Mouse (Mus musculus) midbrain, embryonic 13.5 days (tissue): ENCODE results near the gene Arsb. TPM values are rescaled to one million over a fixed set of nuclear protein-coding genes. Genes with fewer than 3 reads are reported as not detected.

Experiments used
- ATAC-seq: fragments of 200-750 bp; cut with Nextera tagmentation; 2 replicates; pipeline ENCODE4 v1.8.0; 2017; ENCODE audit warnings: mild to moderate bottlenecking, moderate TSS enrichment, moderate library complexity
- H3K27ac ChIP-seq: fragments of 300-500 bp; sonication (generic); 2 replicates; pipeline ENCODE4 v1.5.1; 2015; ENCODE audit warnings: inconsistent platforms, mild to moderate bottlenecking, moderate library complexity
- H3K27me3 ChIP-seq: fragments of 300-500 bp; sonication (generic); 2 replicates; pipeline ENCODE4 v1.6.1; 2015; ENCODE audit warnings: mild to moderate bottlenecking, inconsistent platforms
- H3K36me3 ChIP-seq: fragments of 300-500 bp; sonication (generic); 2 replicates; pipeline ENCODE4 v1.6.1; 2015; ENCODE audit warnings: mild to moderate bottlenecking, inconsistent platforms
- H3K4me1 ChIP-seq: fragments of 300-500 bp; sonication (generic); replicated peaks from 2 replicates; pipeline ENCODE4 v1.6.1; 2015; ENCODE audit warnings: inconsistent platforms
- H3K4me2 ChIP-seq: fragments of 300-500 bp; sonication (generic); replicated peaks from 2 replicates; pipeline ENCODE4 v1.6.1; 2015; ENCODE audit warnings: moderate library complexity, mild to moderate bottlenecking, inconsistent platforms
- H3K4me3 ChIP-seq: fragments of 300-500 bp; sonication (generic); replicated peaks from 2 replicates; pipeline ENCODE4 v1.5.1; 2015; ENCODE audit warnings: mild to moderate bottlenecking, inconsistent platforms
- H3K9ac ChIP-seq: fragments of 300-500 bp; sonication (generic); replicated peaks from 2 replicates; pipeline ENCODE4 v1.6.1; 2015; ENCODE audit warnings: mild to moderate bottlenecking, inconsistent platforms
- H3K9me3 ChIP-seq: fragments of 300-500 bp; sonication (generic); 2 replicates; pipeline ENCODE4 v1.6.1; 2016; ENCODE audit warnings: mild to moderate bottlenecking, inconsistent platforms
- WGBS: fragments of 180-500 bp; shearing (Covaris S2); methylation state at CpG from one replicate; pipeline ENCODE4 v1.1.7; 2015; 5-methylcytosine and 5-hydroxymethylcytosine counted together
- polyA plus RNA-seq: library from polyadenylated mRNA; unstranded; fragments of >200 nt; fragmentation: Nextera tagmentation; extraction: Ambion mirVana; gene quantifications from 2 replicates; pipeline ENCODE4 v1.2.1, GENCODE M21; 2015

The Arsb gene
- polyA plus RNA-seq, 1 experiment from 2014 or later = 7.3 TPM

DNA sequence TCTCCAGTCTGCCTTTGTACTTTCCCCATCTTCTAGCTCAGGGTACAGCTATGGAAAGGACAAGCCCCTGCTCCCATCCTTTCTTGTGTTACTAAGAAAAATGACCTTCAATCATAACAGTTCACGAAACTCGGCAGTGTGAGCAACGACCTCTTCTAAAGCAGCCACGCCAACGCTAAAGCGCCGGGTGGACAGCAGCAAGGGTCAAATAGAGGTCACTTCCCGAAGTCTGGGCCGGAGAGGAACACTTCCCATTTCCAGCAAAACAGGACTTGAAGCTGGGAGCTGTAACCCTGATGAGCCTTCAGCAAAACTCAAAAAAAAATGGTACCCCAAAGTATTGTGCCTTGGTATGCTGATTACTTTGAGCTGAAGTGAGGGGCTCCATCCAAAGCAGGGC lies 179.6 kb downstream of the Arsb start:
- no peaks in the 10 kb centered on the region for H3K36me3 ChIP-seq
- no peak overlapping the region for H3K4me2 ChIP-seq
- no peak overlapping the region for H3K4me3 ChIP-seq
- H3K4me1 ChIP-seq = no peaks in the 10 kb centered on the region
- H3K27ac ChIP-seq = no peak overlapping the region
- H3K9ac ChIP-seq = no peak overlapping the region
- no peak for ATAC-seq
- no peaks in the 10 kb centered on the region for H3K27me3 ChIP-seq
- 78% methylated on average over 9 of the region's 9 CpGs for whole genome bisulfite sequencing
- H3K9me3 ChIP-seq = no peaks in the 10 kb centered on the region

DNA sequence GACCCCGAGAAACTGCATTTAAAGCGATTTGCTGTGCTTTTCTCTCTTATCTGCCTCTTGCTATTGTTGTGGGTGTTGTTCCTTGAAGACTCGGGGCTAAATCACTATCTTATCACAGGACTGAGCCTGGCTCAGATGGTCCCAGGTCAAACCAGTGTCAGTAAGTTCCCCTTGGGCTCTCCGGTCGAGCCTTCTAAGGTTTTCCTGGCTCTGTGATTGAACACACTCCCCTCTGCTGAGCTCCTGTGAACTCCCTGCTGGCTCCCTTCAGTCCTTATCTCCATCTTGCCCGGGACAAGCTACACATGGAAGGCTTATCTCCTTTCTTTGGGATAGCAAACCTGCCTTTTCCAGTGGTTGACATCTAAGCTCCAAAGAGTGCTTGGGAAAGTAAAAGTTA lies 180.1 kb downstream of the Arsb start:
- Histone ChIP-seq H3K27me3 (no peaks in the 10 kb centered on the region), H3K4me2 (no peak overlapping the region), H3K4me3 (no peak overlapping the region), H3K36me3 (no peaks in the 10 kb centered on the region), H3K9me3 (no peaks in the 10 kb centered on the region), H3K9ac (no peak overlapping the region), H3K4me1 (no peaks in the 10 kb centered on the region), H3K27ac (no peak overlapping the region)
- ATAC-seq = no peak
- 71% methylated on average over 6 of the region's 6 CpGs for WGBS

DNA sequence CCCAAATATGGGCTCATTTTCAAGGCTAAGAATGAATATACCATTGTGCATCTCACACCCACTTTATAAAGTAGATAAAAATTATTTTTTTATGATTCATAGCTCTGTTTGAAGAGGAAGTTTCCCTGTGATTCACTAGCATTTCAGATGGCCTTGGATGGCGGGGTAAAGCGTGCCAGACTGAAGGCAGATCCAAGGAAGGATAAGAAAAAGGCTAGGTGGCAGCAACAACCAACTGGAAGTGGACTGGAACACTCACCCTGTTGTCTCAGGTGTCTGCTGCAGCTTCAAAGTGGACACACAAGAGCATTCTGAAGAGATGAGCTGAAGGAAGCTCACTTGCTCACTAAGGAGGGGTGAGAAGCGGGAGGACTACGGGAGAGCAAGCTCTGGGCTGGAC lies 181.0 kb downstream of the Arsb start:
- H3K27ac ChIP-seq = no peak overlapping the region
- 94% methylated on average over 4 of the region's 4 CpGs for WGBS
- no peak overlapping the region for H3K9ac ChIP-seq
- H3K4me3 ChIP-seq = no peak overlapping the region
- no peaks in the 10 kb centered on the region for H3K27me3 ChIP-seq
- no peak for ATAC-seq
- no peak overlapping the region for H3K4me2 ChIP-seq
- no peaks in the 10 kb centered on the region for H3K9me3 ChIP-seq
- H3K4me1 ChIP-seq = no peaks in the 10 kb centered on the region
- no peaks in the 10 kb centered on the region for H3K36me3 ChIP-seq

DNA sequence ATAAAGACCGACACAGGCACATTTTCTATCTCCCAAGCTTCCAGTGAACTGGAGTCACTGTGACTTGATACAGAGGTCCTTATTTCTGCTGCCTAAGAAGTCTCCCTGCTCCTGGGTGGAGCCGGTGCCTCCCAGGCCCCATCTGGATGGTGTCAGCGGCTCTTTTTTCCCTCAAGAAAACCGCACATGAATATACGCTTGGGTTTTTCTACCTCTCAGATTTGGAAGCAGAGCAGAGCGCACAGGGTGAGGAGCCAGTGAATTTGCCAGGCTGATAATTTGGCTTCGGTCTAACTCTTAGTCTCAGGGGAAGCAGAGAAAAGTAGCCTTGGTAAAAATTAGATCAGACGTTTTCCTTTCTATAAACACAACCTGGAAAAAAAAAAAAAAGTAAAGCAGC lies 186.5 kb downstream of the Arsb start:
- no peaks in the 10 kb centered on the region for H3K27me3 ChIP-seq
- H3K27ac ChIP-seq = no peak overlapping the region
- H3K4me3 ChIP-seq = no peak overlapping the region
- H3K4me1 ChIP-seq = no peaks in the 10 kb centered on the region
- H3K9ac ChIP-seq = no peak overlapping the region
- H3K9me3 ChIP-seq = no peaks in the 10 kb centered on the region
- no peak for ATAC-seq
- no peak overlapping the region for H3K4me2 ChIP-seq
- H3K36me3 ChIP-seq = no peaks in the 10 kb centered on the region
- 93% methylated on average over 8 of the region's 8 CpGs for WGBS

DNA sequence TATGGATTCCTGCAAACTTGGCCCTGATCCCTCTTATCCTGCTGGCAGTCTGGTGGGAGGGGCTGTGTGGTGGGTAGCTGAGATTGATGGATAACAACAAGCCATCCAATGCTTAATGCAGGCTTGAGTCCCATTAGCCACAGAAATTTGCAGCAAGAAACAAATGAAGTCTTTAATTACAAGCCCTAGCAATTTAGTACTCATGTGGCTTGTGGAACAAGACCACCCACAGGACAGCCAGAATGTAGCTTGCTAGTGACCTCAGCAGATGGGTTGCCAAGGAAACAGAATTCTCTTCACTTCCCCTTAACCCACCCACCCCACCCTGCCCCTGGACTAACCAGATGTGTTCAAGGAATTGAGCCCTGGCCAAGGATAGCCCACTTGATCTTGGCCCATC lies 194.8 kb downstream of the Arsb start:
- H3K4me2 ChIP-seq = no peak overlapping the region
- H3K4me3 ChIP-seq = no peak overlapping the region
- no peaks in the 10 kb centered on the region for H3K4me1 ChIP-seq
- H3K36me3 ChIP-seq = no peaks in the 10 kb centered on the region
- no peak for ATAC-seq
- no peak overlapping the region for H3K27ac ChIP-seq
- no peak overlapping the region for H3K9ac ChIP-seq
- peaks cover 9% of the 10 kb centered on the region; the same call in 1 of the 2 replicates for H3K27me3 ChIP-seq
- no peaks in the 10 kb centered on the region for H3K9me3 ChIP-seq

DNA sequence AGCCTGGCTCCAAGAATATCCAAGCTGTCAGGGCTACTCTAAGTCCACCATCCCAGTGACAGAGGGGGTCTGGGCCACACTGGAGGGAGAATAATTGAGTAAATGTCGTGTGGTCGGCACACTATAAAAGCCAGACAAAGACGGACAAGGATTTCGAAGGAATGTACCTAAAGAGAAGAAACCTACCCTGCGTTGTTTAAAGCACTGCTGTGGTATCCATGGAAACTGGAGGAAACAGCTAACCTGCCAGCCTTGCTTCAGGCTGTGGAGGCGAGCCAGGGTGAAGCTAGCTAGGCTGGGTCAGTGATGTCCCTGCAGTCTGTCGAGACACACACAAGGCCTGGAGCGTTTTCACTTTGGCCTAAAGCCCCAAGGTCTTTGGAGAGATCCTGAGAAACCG lies 195.7 kb downstream of the Arsb start:
- H3K4me1 ChIP-seq = no peaks in the 10 kb centered on the region
- H3K36me3 ChIP-seq = no peaks in the 10 kb centered on the region
- ATAC-seq = 0 out of 2 replicates have a peak, but pooled peaks have one; percentile 53
- no peaks in the 10 kb centered on the region for H3K9me3 ChIP-seq
- H3K4me3 ChIP-seq = no peak overlapping the region
- no peak overlapping the region for H3K27ac ChIP-seq
- WGBS = 27% methylated on average over 9 of the region's 9 CpGs
- no peak overlapping the region for H3K4me2 ChIP-seq
- H3K9ac ChIP-seq = no peak overlapping the region
- peaks cover 9% of the 10 kb centered on the region; the same call in 1 of the 2 replicates for H3K27me3 ChIP-seq

DNA sequence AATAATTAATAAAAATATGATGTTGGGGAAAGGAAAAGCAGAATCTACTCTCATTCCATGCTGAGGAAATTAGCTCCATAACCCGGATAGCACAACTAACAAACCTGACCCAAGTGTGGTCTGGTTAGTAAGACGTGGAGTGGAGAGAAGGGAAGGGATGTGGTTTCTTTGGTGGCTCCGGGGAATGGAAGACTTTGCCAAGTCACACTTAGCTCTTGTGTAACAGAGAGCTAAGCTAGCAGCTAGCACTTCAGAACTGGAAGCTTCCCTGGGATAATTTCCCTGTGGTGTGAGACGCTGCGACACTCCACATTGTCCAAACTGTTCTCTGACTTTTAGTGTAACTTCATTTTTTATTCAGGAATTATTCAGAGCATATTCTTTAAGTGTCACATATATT lies 198.7 kb downstream of the Arsb start:
- Histone ChIP-seq H3K36me3 (no peaks in the 10 kb centered on the region), H3K4me1 (no peaks in the 10 kb centered on the region), H3K9me3 (no peaks in the 10 kb centered on the region), H3K4me2 (no peak overlapping the region), H3K27ac (no peak overlapping the region), H3K4me3 (no peak overlapping the region), H3K27me3 (peaks cover 6% of the 10 kb centered on the region; the same call in 1 of the 2 replicates), H3K9ac (no peak overlapping the region)
- ATAC-seq = no peak
- WGBS = 96% methylated on average over 5 of the region's 5 CpGs

DNA sequence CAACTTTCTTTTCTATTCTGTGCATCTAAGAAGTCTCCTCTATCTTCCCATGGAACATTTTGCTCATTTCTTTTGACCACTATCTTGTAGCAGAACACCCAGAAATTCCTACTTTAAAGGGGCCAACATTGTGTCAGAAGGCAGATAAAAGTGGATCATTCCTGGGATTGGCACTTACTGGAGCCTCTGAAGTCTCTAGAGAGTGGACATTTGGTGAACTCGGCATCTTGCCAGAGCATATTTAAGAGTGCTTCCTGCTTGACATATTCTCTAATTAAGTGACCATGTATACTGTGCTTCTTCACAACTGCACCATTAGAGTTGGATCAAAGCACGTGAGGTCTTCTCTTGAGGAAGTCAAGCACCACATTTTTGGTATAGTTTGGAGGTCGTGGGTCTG lies 201.0 kb downstream of the Arsb start:
- Histone ChIP-seq H3K9me3 (no peaks in the 10 kb centered on the region), H3K9ac (no peak overlapping the region), H3K27me3 (peaks cover 6% of the 10 kb centered on the region; the same call in 1 of the 2 replicates), H3K4me1 (no peaks in the 10 kb centered on the region), H3K4me3 (no peak overlapping the region), H3K4me2 (no peak overlapping the region), H3K36me3 (no peaks in the 10 kb centered on the region), H3K27ac (no peak overlapping the region)
- ATAC-seq = no peak
- 83% methylated on average over 3 of the region's 3 CpGs for WGBS

DNA sequence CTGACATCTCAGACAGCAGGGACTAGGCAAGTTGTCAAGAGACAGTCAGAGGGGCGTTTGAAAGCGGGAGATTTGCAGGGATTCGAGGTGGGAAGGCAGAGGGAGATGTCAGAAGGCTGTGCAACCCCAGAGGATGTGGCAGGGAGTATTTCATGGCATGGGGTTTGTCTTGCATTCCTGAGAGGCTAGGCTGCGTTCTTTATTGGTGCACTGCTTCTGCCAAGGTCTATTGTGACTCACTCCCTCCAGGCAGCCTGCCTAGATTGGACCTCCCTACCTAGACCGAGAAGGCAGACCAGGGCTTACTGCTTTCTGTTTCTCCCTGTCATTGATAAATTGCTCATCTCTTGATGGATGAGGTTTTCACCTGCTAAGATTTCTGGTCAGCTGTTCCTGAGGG lies 204.2 kb downstream of the Arsb start:
- 84% methylated on average over 5 of the region's 5 CpGs for WGBS
- no peaks in the 10 kb centered on the region for H3K9me3 ChIP-seq
- no peak for ATAC-seq

DNA sequence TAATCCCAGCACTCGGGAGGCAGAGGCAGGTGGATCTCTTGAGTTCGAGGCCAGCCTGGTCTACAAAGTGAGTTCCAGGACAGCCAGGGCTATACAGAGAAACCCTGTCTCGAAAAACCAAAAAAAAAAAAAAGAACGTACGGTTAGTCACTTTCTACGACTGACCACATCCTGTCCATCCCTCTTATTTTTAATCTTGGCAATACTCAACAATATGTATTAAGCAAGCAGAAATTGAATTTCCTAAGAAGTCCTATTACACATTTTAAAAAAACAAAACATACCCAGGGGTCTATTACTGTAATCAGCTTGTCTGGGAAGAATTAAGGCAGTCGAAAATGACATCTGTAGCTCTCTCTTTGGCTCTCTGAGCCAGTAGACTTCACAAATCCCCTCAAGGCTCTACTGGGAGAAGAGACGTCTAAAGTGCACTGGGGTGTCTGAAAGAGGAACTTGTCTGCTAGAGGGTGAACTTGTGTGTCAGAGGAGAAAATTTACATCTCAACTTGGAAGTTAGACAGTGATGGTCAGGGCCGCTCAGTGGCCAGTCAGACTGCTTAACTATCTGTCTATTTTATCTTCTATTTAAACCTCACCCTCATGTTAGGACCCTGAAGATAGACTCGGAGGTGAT lies 205.6 kb downstream of the Arsb start:
- Histone ChIP-seq H3K27me3 (no peaks in the 10 kb centered on the region), H3K9me3 (no peaks in the 10 kb centered on the region), H3K4me2 (no peak overlapping the region), H3K36me3 (no peaks in the 10 kb centered on the region), H3K27ac (no peak overlapping the region), H3K4me3 (no peak overlapping the region), H3K9ac (no peak overlapping the region), H3K4me1 (no peaks in the 10 kb centered on the region)
- ATAC-seq = no peak
- WGBS = 88% methylated on average over 10 of the region's 10 CpGs

More for the DNA sequence above, 204.2 kb downstream of the Arsb start:
- Histone ChIP-seq H3K9ac (no peak overlapping the region), H3K27me3 (no peaks in the 10 kb centered on the region), H3K4me3 (no peak overlapping the region), H3K27ac (no peak overlapping the region), H3K4me2 (no peak overlapping the region), H3K4me1 (no peaks in the 10 kb centered on the region), H3K36me3 (no peaks in the 10 kb centered on the region)

DNA sequence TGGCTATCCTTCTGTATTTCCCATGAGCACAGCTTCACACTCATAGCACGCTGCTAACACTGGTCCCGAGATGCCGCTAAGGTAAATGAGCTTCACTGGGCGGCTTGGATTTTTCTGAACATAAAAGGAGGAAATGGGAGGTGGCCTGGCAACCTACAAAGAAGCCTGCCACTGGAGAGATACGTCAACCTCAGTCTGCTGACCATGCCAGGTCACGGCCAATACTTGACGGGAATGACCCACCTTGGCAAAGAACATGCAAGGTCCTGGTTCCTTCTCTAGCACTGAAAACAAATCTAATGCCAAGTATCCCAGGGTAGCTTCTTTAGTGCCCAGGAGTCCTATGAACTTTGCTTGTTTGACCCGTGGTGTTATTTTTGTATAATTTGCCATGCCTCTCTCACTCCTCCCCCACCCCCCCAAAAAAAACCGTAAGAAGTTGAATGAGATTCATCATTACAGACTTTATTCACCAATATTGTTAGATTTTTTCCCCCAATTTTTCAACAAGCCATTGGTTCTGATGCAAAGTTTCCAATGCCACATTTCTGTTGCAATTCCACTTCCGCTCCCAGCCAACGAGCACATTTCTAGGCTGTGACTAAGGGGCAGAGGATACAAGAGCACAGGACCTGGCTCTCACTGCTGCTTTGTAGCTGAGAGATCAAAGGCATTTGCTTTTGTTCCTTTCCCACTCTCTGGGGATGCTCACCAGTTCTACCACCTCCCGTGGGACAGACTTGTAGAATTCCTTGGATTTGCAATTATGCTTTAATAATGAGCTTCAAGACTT lies 207.5 kb downstream of the Arsb start:
- H3K4me1 ChIP-seq = no peaks in the 10 kb centered on the region
- 71% methylated on average over 12 of the region's 12 CpGs for WGBS
- no peaks in the 10 kb centered on the region for H3K36me3 ChIP-seq
- H3K27ac ChIP-seq = no peak overlapping the region
- ATAC-seq = no peak
- H3K4me2 ChIP-seq = no peak overlapping the region
- no peaks in the 10 kb centered on the region for H3K27me3 ChIP-seq
- H3K9me3 ChIP-seq = no peaks in the 10 kb centered on the region
- H3K4me3 ChIP-seq = no peak overlapping the region
- H3K9ac ChIP-seq = no peak overlapping the region

DNA sequence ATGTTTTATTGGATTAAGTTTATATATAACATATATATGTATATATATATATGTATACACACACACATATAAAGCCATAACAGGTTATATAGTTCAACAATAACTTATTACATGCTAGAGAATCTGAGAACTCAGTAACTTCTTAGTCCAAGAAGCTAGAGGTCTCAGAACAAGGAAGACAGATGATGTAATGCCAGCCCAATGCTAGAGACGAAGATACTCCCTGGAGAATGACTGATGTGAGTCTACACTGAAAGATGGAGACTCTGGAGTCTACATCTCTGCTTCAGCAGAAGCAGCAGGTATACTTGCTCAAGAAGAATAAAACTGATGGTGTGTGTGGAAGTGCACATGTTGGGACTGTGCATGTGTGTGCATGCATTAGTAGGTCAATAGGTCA lies 208.3 kb downstream of the Arsb start:
- Histone ChIP-seq H3K4me1 (no peaks in the 10 kb centered on the region), H3K36me3 (no peaks in the 10 kb centered on the region), H3K9ac (no peak overlapping the region), H3K27me3 (no peaks in the 10 kb centered on the region), H3K27ac (no peak overlapping the region), H3K4me2 (no peak overlapping the region), H3K9me3 (no peaks in the 10 kb centered on the region), H3K4me3 (no peak overlapping the region)
- ATAC-seq = no peak
- WGBS = 84% methylated on average over 1 of the region's 1 CpGs
